Mouse (Mus musculus) liver, embryonic 15.5 days (tissue): ENCODE measurements around the gene AU018091. TPM values are rescaled to one million over a fixed set of nuclear protein-coding genes. Genes with fewer than 3 reads are reported as not detected.
"Not testable (repeated sequence)": the region's sequence is repeated elsewhere in the genome, so short reads cannot be mapped to it uniquely, and the experiment has no call there.

Experiments
- ATAC-seq: fragments of 200-750 bp; cut with Nextera tagmentation; 2 replicates; pipeline ENCODE4 v1.8.0; 2017; ENCODE audit warnings: moderate number of reproducible peaks, mild to moderate bottlenecking, moderate library complexity; ENCODE audit not compliant: insufficient read depth
- H3K27ac ChIP-seq: fragments of 300-500 bp; sonication (generic); replicated peaks from 2 replicates; pipeline ENCODE4 v1.5.1; 2015; ENCODE audit warnings: mild to moderate bottlenecking, inconsistent platforms
- H3K27me3 ChIP-seq: fragments of 300-500 bp; sonication (generic); 2 replicates; pipeline ENCODE4 v1.6.1; 2015; ENCODE audit warnings: mild to moderate bottlenecking, inconsistent platforms
- H3K36me3 ChIP-seq: fragments of 300-500 bp; sonication (generic); replicated peaks from 2 replicates; pipeline ENCODE4 v1.6.1; 2015; ENCODE audit warnings: moderate library complexity, mild to moderate bottlenecking, inconsistent platforms
- H3K4me1 ChIP-seq: fragments of 300-500 bp; sonication (generic); replicated peaks from 2 replicates; pipeline ENCODE4 v1.6.1; 2015; ENCODE audit warnings: inconsistent platforms
- H3K4me2 ChIP-seq: fragments of 300-500 bp; sonication (generic); 2 replicates; pipeline ENCODE4 v1.6.1; 2015; ENCODE audit warnings: moderate library complexity, mild to moderate bottlenecking, inconsistent platforms
- H3K4me3 ChIP-seq: fragments of 300-500 bp; sonication (generic); replicated peaks from 2 replicates; pipeline ENCODE4 v1.5.1; 2015; ENCODE audit warnings: mild to moderate bottlenecking, inconsistent platforms
- H3K9ac ChIP-seq: fragments of 300-500 bp; sonication (generic); 2 replicates; pipeline ENCODE4 v1.6.1; 2015; ENCODE audit warnings: moderate library complexity, mild to moderate bottlenecking, inconsistent platforms
- H3K9me3 ChIP-seq: fragments of 300-500 bp; sonication (generic); replicated peaks from 2 replicates; pipeline ENCODE4 v1.6.1; 2016; ENCODE audit warnings: inconsistent platforms
- WGBS: fragments of 180-500 bp; shearing (Covaris S2); methylation state at CpG from one replicate; pipeline ENCODE4 v1.1.7; 2015; ENCODE audit warnings: mixed read lengths; ENCODE audit not compliant: insufficient replicate concordance; 5-methylcytosine and 5-hydroxymethylcytosine counted together
- polyA plus RNA-seq: library from polyadenylated mRNA; unstranded; fragments of >200 nt; fragmentation: Nextera tagmentation; extraction: Ambion mirVana; gene quantifications from 2 replicates; pipeline ENCODE4 v1.2.1, GENCODE M21; 2015

AU018091 gene
- polyA plus RNA-seq, 1 experiment from 2014 or later, result not detected

DNA sequence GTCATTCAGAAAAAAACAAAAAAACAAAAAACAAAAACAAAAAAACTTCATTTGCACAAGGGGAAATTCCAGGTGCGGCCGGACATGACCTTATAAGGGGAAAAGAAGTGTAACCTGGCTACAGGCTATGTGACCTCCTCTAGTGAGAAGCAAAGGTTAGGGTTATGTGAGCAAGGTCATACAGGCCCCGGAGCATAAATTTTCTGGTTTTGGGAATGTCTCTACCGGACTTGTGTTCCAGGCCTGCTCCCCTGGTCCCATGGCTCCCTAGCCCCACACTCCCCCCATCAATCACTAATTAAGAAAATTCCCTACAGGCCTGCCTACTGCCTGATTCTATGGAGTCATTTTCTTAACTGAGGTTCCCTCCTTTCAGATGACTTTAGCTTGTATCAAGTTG, 2.7 kb downstream of the AU018091 start:
- Histone ChIP-seq H3K27ac (no peak overlapping the region), H3K9me3 (no peaks in the 10 kb centered on the region), H3K4me3 (no peak overlapping the region), H3K9ac (no peak overlapping the region), H3K36me3 (no peaks in the 10 kb centered on the region), H3K4me1 (no peaks in the 10 kb centered on the region), H3K4me2 (no peak overlapping the region), H3K27me3 (no peaks in the 10 kb centered on the region)
- no peak for ATAC-seq
- 73% methylated on average over 4 of the region's 4 CpGs for WGBS

GRCm38 (mm10) chr7:3164991-3165390, 4.0 kb downstream of the AU018091 start:
- Histone ChIP-seq H3K4me2 (no peak overlapping the region), H3K4me3 (no peak overlapping the region), H3K9ac (no peak overlapping the region), H3K27ac (no peak overlapping the region), H3K4me1 (no peaks in the 10 kb centered on the region), H3K36me3 (no peaks in the 10 kb centered on the region), H3K27me3 (no peaks in the 10 kb centered on the region), H3K9me3 (no peaks in the 10 kb centered on the region)
- ATAC-seq, result no peak

GRCm38 (mm10) chr7:3164381-3164780, 4.6 kb downstream of the AU018091 start:
- Histone ChIP-seq H3K9me3 (no peaks in the 10 kb centered on the region), H3K4me2 (no peak overlapping the region), H3K4me3 (no peak overlapping the region), H3K9ac (no peak overlapping the region), H3K27ac (no peak overlapping the region), H3K36me3 (no peaks in the 10 kb centered on the region), H3K27me3 (no peaks in the 10 kb centered on the region), H3K4me1 (no peaks in the 10 kb centered on the region)
- 58% methylated on average over 6 of the region's 6 CpGs for WGBS
- ATAC-seq, result no peak

GRCm38 (mm10) chr7:3150376-3150775, 18.6 kb downstream of the AU018091 start:
- Histone ChIP-seq H3K27ac (no peak overlapping the region), H3K4me2 (no peak overlapping the region), H3K9ac (no peak overlapping the region), H3K27me3 (no peaks in the 10 kb centered on the region), H3K36me3 (no peaks in the 10 kb centered on the region), H3K9me3 (no peaks in the 10 kb centered on the region), H3K4me3 (no peak overlapping the region), H3K4me1 (no peaks in the 10 kb centered on the region)
- ATAC-seq, result no peak
- WGBS, result 58% methylated on average over 1 of the region's 1 CpGs

DNA sequence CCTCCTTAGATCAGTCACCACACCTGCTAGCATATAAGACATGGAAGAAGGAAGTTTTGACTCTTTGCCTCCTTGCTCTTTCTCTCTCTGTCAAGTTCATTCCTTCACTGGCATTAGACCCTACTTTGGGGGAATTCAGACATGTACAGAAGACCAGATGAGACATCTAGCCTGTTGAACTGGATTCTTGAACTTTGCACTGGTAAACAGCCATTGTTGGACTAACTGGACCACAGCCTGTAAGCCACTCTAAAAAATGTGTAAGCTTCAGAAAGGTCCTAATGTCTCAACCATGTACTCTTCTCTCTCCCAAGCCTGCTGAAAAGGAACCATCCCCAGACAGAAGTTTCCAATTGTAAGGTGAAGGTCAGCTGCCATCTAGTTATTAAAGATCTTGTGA, 22.9 kb downstream of the AU018091 start:
- H3K27ac ChIP-seq, result no peak overlapping the region
- ATAC-seq, result no peak

GRCm38 (mm10) chr7:3143329-3143728, 25.7 kb downstream of the AU018091 start:
- Histone ChIP-seq H3K4me1 (no peaks in the 10 kb centered on the region), H3K36me3 (no peaks in the 10 kb centered on the region), H3K4me3 (no peak overlapping the region), H3K27me3 (no peaks in the 10 kb centered on the region), H3K9me3 (no peaks in the 10 kb centered on the region), H3K27ac (no peak overlapping the region), H3K9ac (no peak overlapping the region), H3K4me2 (no peak overlapping the region)
- no peak for ATAC-seq
- WGBS, result 28% methylated on average over 1 of the region's 1 CpGs

More for the DNA sequence above, 22.9 kb downstream of the AU018091 start:
- H3K4me2 ChIP-seq, result no peak overlapping the region
- no peak overlapping the region for H3K4me3 ChIP-seq
- no peak overlapping the region for H3K9ac ChIP-seq
- H3K9me3 ChIP-seq, result no peaks in the 10 kb centered on the region
- no peaks in the 10 kb centered on the region for H3K4me1 ChIP-seq
- no peaks in the 10 kb centered on the region for H3K36me3 ChIP-seq
- H3K27me3 ChIP-seq, result no peaks in the 10 kb centered on the region

DNA sequence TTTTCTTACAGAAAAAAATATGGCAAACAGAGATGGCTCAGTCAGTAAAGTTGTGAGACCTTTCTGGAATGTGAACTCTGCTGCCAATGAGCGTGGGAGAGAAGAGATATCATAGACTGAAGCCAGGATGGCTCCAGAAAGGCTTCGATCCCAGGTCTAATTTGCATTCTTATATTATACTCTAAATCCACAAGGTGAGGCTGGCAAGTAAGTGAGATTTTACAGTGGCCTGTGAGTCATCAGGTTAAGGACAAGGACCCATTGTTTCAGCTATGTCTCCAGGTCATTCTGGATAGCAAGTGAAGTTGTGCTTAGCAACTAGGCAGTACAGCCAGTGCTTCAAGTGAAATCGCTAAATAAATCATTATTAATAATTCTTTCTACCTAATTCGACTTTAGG, 33.4 kb downstream of the AU018091 start:
- Histone ChIP-seq H3K4me3 (no peak overlapping the region), H3K9ac (no peak overlapping the region), H3K36me3 (no peaks in the 10 kb centered on the region), H3K4me1 (no peaks in the 10 kb centered on the region), H3K27ac (no peak overlapping the region), H3K27me3 (no peaks in the 10 kb centered on the region), H3K4me2 (no peak overlapping the region), H3K9me3 (no peaks in the 10 kb centered on the region)
- WGBS, result 42% methylated on average over 4 of the region's 4 CpGs
- no peak for ATAC-seq

GRCm38 (mm10) chr7:3134654-3135053, 34.3 kb downstream of the AU018091 start:
- no peak overlapping the region for H3K27ac ChIP-seq
- WGBS, result 41% methylated on average over 1 of the region's 1 CpGs
- no peak for ATAC-seq
- H3K4me1 ChIP-seq, result no peaks in the 10 kb centered on the region
- no peak overlapping the region for H3K9ac ChIP-seq
- H3K27me3 ChIP-seq, result no peaks in the 10 kb centered on the region
- H3K36me3 ChIP-seq, result no peaks in the 10 kb centered on the region
- H3K4me3 ChIP-seq, result no peak overlapping the region
- no peak overlapping the region for H3K4me2 ChIP-seq
- H3K9me3 ChIP-seq, result no peaks in the 10 kb centered on the region

GRCm38 (mm10) chr7:3130342-3130741, 38.7 kb downstream of the AU018091 start:
- H3K27ac ChIP-seq, result no peak overlapping the region
- no peaks in the 10 kb centered on the region for H3K9me3 ChIP-seq
- WGBS, result 37% methylated on average over 1 of the region's 1 CpGs
- no peaks in the 10 kb centered on the region for H3K4me1 ChIP-seq
- no peak overlapping the region for H3K4me3 ChIP-seq
- H3K36me3 ChIP-seq, result no peaks in the 10 kb centered on the region
- no peaks in the 10 kb centered on the region for H3K27me3 ChIP-seq
- no peak overlapping the region for H3K4me2 ChIP-seq
- ATAC-seq, result no peak
- no peak overlapping the region for H3K9ac ChIP-seq

DNA sequence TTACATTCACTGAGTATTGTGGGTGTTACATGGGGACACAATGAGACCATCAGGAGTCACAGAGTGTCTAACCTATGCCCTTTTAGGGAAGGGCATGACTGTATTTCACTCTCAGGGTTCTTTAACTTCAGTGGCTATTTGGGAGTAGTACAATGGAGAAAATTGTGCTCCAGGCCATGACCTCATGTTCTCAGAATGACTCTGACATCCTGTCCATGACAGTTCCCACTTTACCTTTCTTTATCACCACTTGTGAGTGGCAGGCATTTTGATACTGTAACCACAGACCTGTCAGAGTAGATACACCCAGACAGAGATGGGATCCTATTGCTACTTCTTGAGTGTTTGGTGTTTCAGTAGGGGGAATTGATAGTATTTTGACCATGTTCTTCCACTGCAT, 40.4 kb downstream of the AU018091 start:
- not testable (repeated sequence) for H3K4me2 ChIP-seq, H3K9ac ChIP-seq, ATAC-seq, H3K27ac ChIP-seq, H3K36me3 ChIP-seq, H3K9me3 ChIP-seq, H3K4me3 ChIP-seq, H3K4me1 ChIP-seq, H3K27me3 ChIP-seq

DNA sequence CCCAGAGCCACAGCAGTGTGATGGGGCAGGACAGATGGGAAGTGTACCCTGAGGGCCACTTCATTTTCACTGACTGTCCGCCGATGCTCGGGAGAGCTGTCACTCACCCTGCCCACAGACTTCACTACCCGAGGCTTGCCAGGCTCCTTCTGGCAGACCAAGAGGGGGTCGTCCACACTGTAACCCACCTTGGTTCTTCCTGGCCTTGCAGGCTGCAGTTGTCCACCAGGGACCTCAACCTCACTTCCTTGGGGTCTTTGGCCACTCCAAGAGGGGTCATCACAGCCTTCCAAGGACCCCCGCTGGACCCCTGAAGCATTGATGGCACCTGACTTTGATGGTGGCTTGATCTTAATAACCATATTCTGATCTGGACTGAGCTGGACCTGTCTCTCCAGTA, 57.8 kb downstream of the AU018091 start:
- H3K4me2 ChIP-seq, H3K27ac ChIP-seq, H3K9ac ChIP-seq, H3K27me3 ChIP-seq, ATAC-seq, H3K36me3 ChIP-seq, H3K4me3 ChIP-seq, H3K4me1 ChIP-seq, H3K9me3 ChIP-seq: not testable (repeated sequence)
- WGBS, result no CpG with 5 or more reads among the region's 6 CpGs

- H3K27me3 ChIP-seq, H3K27ac ChIP-seq, H3K36me3 ChIP-seq, H3K9me3 ChIP-seq, H3K4me2 ChIP-seq, H3K4me3 ChIP-seq, H3K9ac ChIP-seq, H3K4me1 ChIP-seq, ATAC-seq: not testable (repeated sequence)
- WGBS, result 56% methylated on average over 13 of the region's 13 CpGs
These were observed 62.4 kb downstream of the AU018091 start for GRCm38 (mm10) chr7:3106516-3107077.
